Mouse (Mus musculus): Measurements from ENCODE around the gene Pxdc1. TPM values are rescaled to one million over a fixed set of nuclear protein-coding genes. Genes with fewer than 3 reads are reported as not detected.

Gene Pxdc1
- total and polyA plus RNA-seq, 3 experiments = not detected

DNA sequence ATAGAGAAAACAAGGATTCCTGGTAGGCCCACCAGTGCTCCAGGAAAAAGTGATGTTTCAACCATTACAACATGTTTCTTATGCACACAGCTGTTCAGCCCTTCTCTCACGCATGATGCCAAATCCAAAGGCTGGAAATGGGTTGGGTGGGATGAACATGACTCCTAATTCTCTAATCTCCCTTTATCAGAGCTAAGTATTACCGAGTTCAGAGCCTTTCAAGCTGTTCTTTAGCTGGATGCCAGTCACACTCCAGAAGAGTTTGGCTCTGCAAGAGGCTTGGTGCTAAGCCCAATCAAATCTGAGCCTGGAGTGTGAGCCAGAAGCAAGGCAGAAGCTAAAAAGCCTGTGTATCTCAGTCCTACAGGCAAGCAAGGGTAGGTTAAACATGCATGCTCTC lies 40.9 kb downstream of the Pxdc1 start:
- Histone ChIP-seq H3K27me3 (ENCODE audit: control insufficient read depth in 1 of 2, insufficient read depth in 2 of 2, low read length in 2 of 2) (no peaks in the 10 kb centered on the region), H3K27ac (ENCODE audit: control insufficient read depth, low read depth, low read length) (no peak overlapping the region), H3K4me3 (ENCODE audit: control insufficient read depth in 1 of 2, insufficient read depth in 1 of 2, low read depth in 2 of 2, low read length in 2 of 2) (no peak overlapping the region), H3K4me1 (ENCODE audit: control insufficient read depth in 1 of 2, insufficient read depth in 2 of 2, low read length in 2 of 2) (no peaks in the 10 kb centered on the region), H3K9me3 (replicated peaks; ENCODE audit: insufficient read depth, low read length) (no peaks in the 10 kb centered on the region), H3K9ac (ENCODE audit: control insufficient read depth, low read depth, low read length, poor library complexity, severe bottlenecking) (no peak overlapping the region), H3K36me3 (ENCODE audit: control insufficient read depth in 1 of 2, insufficient read depth in 2 of 2, low read length in 2 of 2) (no peaks in the 10 kb centered on the region), H3K79me2 (ENCODE audit: control insufficient read depth, insufficient read depth, low read length, poor library complexity) (no peaks in the 10 kb centered on the region)
- TF ChIP-seq TAL1 (IDR thresholded peaks at IDR 0.05; ENCODE audit: low read length) (no peak), UBTF (IDR thresholded peaks at IDR 0.05; ENCODE audit: borderline replicate concordance, insufficient read depth, low read depth, low read length) (no peak), MEF2A (IDR thresholded peaks at IDR 0.05; ENCODE audit: extremely low read depth, insufficient replicate concordance, low read depth, low read length, poor library complexity, severe bottlenecking) (no peak), MAX (IDR thresholded peaks at IDR 0.05; ENCODE audit: low read length) (no peak), ETS1 (IDR thresholded peaks at IDR 0.05; ENCODE audit: low read depth, low read length) (no peak), ZNF384 (IDR thresholded peaks at IDR 0.05; ENCODE audit: low read depth, low read length) (no peak), GATA1 (IDR thresholded peaks at IDR 0.05; ENCODE audit: low read depth, low read length) (no peak), GABPA (IDR thresholded peaks at IDR 0.05; ENCODE audit: low read depth, low read length) (no peak), NRF1 (IDR thresholded peaks at IDR 0.05; ENCODE audit: insufficient read depth, low read depth, low read length, poor library complexity, severe bottlenecking) (no peak), JUND (IDR thresholded peaks at IDR 0.05; ENCODE audit: low read depth, low read length) (no peak), RAD21 (IDR thresholded peaks at IDR 0.05; ENCODE audit: low read depth, low read length) (no peak), MAFK (IDR thresholded peaks at IDR 0.05; ENCODE audit: borderline replicate concordance, low read depth, low read length) (no peak), KAT2A (conservative IDR thresholded peaks at IDR 0.05; ENCODE audit: low read depth, low read length) (no peak), ZMIZ1 (IDR thresholded peaks at IDR 0.05; ENCODE audit: low read depth, low read length) (no peak), USF1 (IDR thresholded peaks at IDR 0.05; ENCODE audit: low read depth, low read length) (no peak)
- no peak for DNase-seq (ENCODE audit: low read depth, low spot score)

- H3K9ac ChIP-seq (ENCODE audit: control insufficient read depth, low read depth, low read length, poor library complexity, severe bottlenecking) = no peak overlapping the region
- H3K4me3 ChIP-seq (ENCODE audit: control insufficient read depth in 1 of 2, insufficient read depth in 1 of 2, low read depth in 2 of 2, low read length in 2 of 2) = no peak overlapping the region
- H3K27ac ChIP-seq (ENCODE audit: control insufficient read depth, low read depth, low read length) = no peak overlapping the region
- H3K9me3 ChIP-seq (replicated peaks; ENCODE audit: insufficient read depth, low read length) = no peaks in the 10 kb centered on the region
- H3K4me1 ChIP-seq (ENCODE audit: control insufficient read depth in 1 of 2, insufficient read depth in 2 of 2, low read length in 2 of 2) = no peaks in the 10 kb centered on the region
- no peaks in the 10 kb centered on the region for H3K79me2 ChIP-seq (ENCODE audit: control insufficient read depth, insufficient read depth, low read length, poor library complexity)
- no peaks in the 10 kb centered on the region for H3K27me3 ChIP-seq (ENCODE audit: control insufficient read depth in 1 of 2, insufficient read depth in 2 of 2, low read length in 2 of 2)
- DNase-seq (ENCODE audit: low read depth, low spot score) = no peak
- no peaks in the 10 kb centered on the region for H3K36me3 ChIP-seq (ENCODE audit: control insufficient read depth in 1 of 2, insufficient read depth in 2 of 2, low read length in 2 of 2)
- no peak for TF ChIP-seq CHD2 (IDR thresholded peaks at IDR 0.05; ENCODE audit: low read length)
- TF ChIP-seq CTCF (IDR thresholded peaks at IDR 0.05 in 2 of 3, conservative IDR thresholded peaks at IDR 0.05 in 1 of 3; ENCODE audit: control insufficient read depth in 1 of 3, insufficient read depth in 1 of 3, low read depth in 2 of 3, low read length in 3 of 3, poor library complexity in 1 of 3, severe bottlenecking in 1 of 3) = no peak
- TF ChIP-seq POLR2AphosphoS5 (IDR thresholded peaks at IDR 0.05; ENCODE audit: borderline replicate concordance, low read depth, low read length) = no peak
- no peak for TF ChIP-seq SIN3A (IDR thresholded peaks at IDR 0.05; ENCODE audit: low read length)
- TF ChIP-seq RCOR1 (IDR thresholded peaks at IDR 0.05; ENCODE audit: low read depth, low read length) = no peak
- no peak for TF ChIP-seq POLR2AphosphoS2 (IDR thresholded peaks at IDR 0.05; ENCODE audit: low read length)
- TF ChIP-seq UBTF (IDR thresholded peaks at IDR 0.05; ENCODE audit: borderline replicate concordance, insufficient read depth, low read depth, low read length) = no peak
- no peak for TF ChIP-seq MAZ (IDR thresholded peaks at IDR 0.05; ENCODE audit: low read depth, low read length)
- TF ChIP-seq ELF1 (IDR thresholded peaks at IDR 0.05; ENCODE audit: low read depth, low read length) = no peak
- TF ChIP-seq RAD21 (IDR thresholded peaks at IDR 0.05; ENCODE audit: low read depth, low read length) = no peak
- TF ChIP-seq HCFC1 (IDR thresholded peaks at IDR 0.05; ENCODE audit: low read depth, low read length) = no peak
Observed at GRCm38 (mm10) chr13:34609711-34610110, 43.6 kb downstream of the Pxdc1 start.
